In genomic region chr13:62907527-62908162, GRCm38 (mm10) we compare ENCODE assay signal across 11 mouse cellular contexts. TPM values are rescaled to one million over a fixed set of nuclear protein-coding genes. Genes with fewer than 3 reads are reported as not detected.
DNase-seq lines count a peak whose midpoint lies in the region; ATAC-seq and TF ChIP-seq lines count a peak whose summit lies in the region.
"Had no signal": no experiment of that assay in that cellular context is flagged by ENCODE, and none has a peak within 500 bp of the region (broad histone marks: within the 10 kb centered on the region; RNA-seq: fewer than 3 reads in every experiment).

No protein-coding gene starts in this region.

- H3K9me3 ChIP-seq in lung, embryonic 16.5 days (ENCODE audit: control insufficient read depth, low read length), result no peaks in the 10 kb centered on the region
- no peaks in the 10 kb centered on the region for H3K9me3 ChIP-seq in embryonic facial prominence, embryonic 14.5 days (ENCODE audit: control insufficient read depth, low read length)
- H3K9me3 ChIP-seq in heart, embryonic 12.5 days (replicated peaks), result no peaks in the 10 kb centered on the region
- H3K9me3 ChIP-seq: limb, embryonic 15.5 days; megakaryocyte, embryonic 14.5 days had no signal

- no peak overlapping the region for H3K27ac ChIP-seq in lung, embryonic 16.5 days (ENCODE audit: low read length)
- H3K27ac ChIP-seq in embryonic facial prominence, embryonic 14.5 days (replicated peaks; ENCODE audit: low read depth, low read length), result no peak overlapping the region
- no peak overlapping the region for H3K27ac ChIP-seq in heart, embryonic 12.5 days (ENCODE audit: poor library complexity, severe bottlenecking)
- H3K27ac ChIP-seq: limb, embryonic 15.5 days had no signal

- TF ChIP-seq POLR2A in myocyte (IDR thresholded peaks at IDR 0.05; ENCODE audit: insufficient read length, low read depth), result no peak

- H3K9ac ChIP-seq in lung, embryonic 16.5 days (ENCODE audit: low read length), result no peak overlapping the region
- H3K9ac ChIP-seq in embryonic facial prominence, embryonic 14.5 days (ENCODE audit: low read depth, low read length), result no peak overlapping the region
- H3K9ac ChIP-seq in heart, embryonic 12.5 days, result no peak overlapping the region
- H3K9ac ChIP-seq: limb, embryonic 15.5 days had no signal

- peak; percentile 40 for DNase-seq in heart, adult 11 months
- DNase-seq in heart, adult 9 months (ENCODE audit: low spot score in 2 of 2), result no peak
- DNase-seq in lung, postnatal 25 days (ENCODE audit: low spot score), result no peak
- no peak for DNase-seq in embryonic facial prominence, embryonic 14.5 days (ENCODE audit: low spot score)
- no peak for DNase-seq in cerebellum, postnatal 10 days

- no peak overlapping the region for H3K4me2 ChIP-seq in lung, embryonic 16.5 days (ENCODE audit: low read depth, low read length)
- peak overlapping the region; percentile 40 for H3K4me2 ChIP-seq in embryonic facial prominence, embryonic 14.5 days (ENCODE audit: low read depth, low read length)
- H3K4me2 ChIP-seq in myocyte (ENCODE audit: low read depth), result peak overlapping the region; percentile 20
- H3K4me2 ChIP-seq in heart, embryonic 12.5 days, result no peak overlapping the region
- H3K4me2 ChIP-seq: limb, embryonic 15.5 days had no signal

- H3ac ChIP-seq in myocyte (ENCODE audit: control insufficient read depth, insufficient read length), result no peak overlapping the region

- H3K4me3 ChIP-seq in lung, embryonic 16.5 days (ENCODE audit: low read length), result no peak overlapping the region
- H3K4me3 ChIP-seq in embryonic facial prominence, embryonic 14.5 days (ENCODE audit: low read depth, low read length), result peak overlapping the region; percentile 12; the same call in 1 of the 2 replicates
- no peak overlapping the region for H3K4me3 ChIP-seq in myocyte
- H3K4me3 ChIP-seq in heart, embryonic 12.5 days, result no peak overlapping the region
- H3K4me3 ChIP-seq: limb, embryonic 15.5 days; megakaryocyte, embryonic 14.5 days had no signal

- no peaks in the 10 kb centered on the region for H3K36me3 ChIP-seq in lung, embryonic 16.5 days (ENCODE audit: control insufficient read depth, insufficient read depth, low read length)
- H3K36me3 ChIP-seq in embryonic facial prominence, embryonic 14.5 days (ENCODE audit: control insufficient read depth, insufficient read depth, low read length), result no peaks in the 10 kb centered on the region
- H3K36me3 ChIP-seq in myocyte (ENCODE audit: control insufficient read depth, insufficient read depth), result no peaks in the 10 kb centered on the region
- H3K36me3 ChIP-seq in heart, embryonic 12.5 days, result no peaks in the 10 kb centered on the region
- H3K36me3 ChIP-seq: limb, embryonic 15.5 days had no signal

- peaks cover 6% of the 10 kb centered on the region; the same call in 1 of the 2 replicates for H3K4me1 ChIP-seq in lung, embryonic 16.5 days (replicated peaks; ENCODE audit: control insufficient read depth, insufficient read depth, low read length)
- peaks cover 10% of the 10 kb centered on the region for H3K4me1 ChIP-seq in embryonic facial prominence, embryonic 14.5 days (ENCODE audit: control insufficient read depth, insufficient read depth, low read length)
- peaks cover 6% of the 10 kb centered on the region; the same call in 1 of the 2 replicates for H3K4me1 ChIP-seq in heart, embryonic 12.5 days (replicated peaks)
- H3K4me1 ChIP-seq: megakaryocyte, embryonic 14.5 days had no signal

- WGBS in lung, embryonic 16.5 days, result 75% methylated on average over 14 of the region's 14 CpGs
- WGBS in embryonic facial prominence, embryonic 14.5 days, result 35% methylated on average over 14 of the region's 14 CpGs
- 86% methylated on average over 14 of the region's 14 CpGs for WGBS in heart, embryonic 12.5 days

- no peaks in the 10 kb centered on the region for H3K27me3 ChIP-seq in lung, embryonic 16.5 days (ENCODE audit: control insufficient read depth, insufficient read depth, low read depth, low read length)
- no peaks in the 10 kb centered on the region for H3K27me3 ChIP-seq in embryonic facial prominence, embryonic 14.5 days (replicated peaks; ENCODE audit: control insufficient read depth, insufficient read depth, low read length)
- no peaks in the 10 kb centered on the region for H3K27me3 ChIP-seq in myocyte (ENCODE audit: control insufficient read depth, insufficient read depth, insufficient read length)
- H3K27me3 ChIP-seq in heart, embryonic 12.5 days (replicated peaks), result no peaks in the 10 kb centered on the region
- H3K27me3 ChIP-seq: limb, embryonic 15.5 days had no signal

- 0 out of 2 replicates have a peak, but pooled peaks have one; percentile 26 for ATAC-seq in lung, embryonic 16.5 days (ENCODE audit: low read depth)
- ATAC-seq in embryonic facial prominence, embryonic 14.5 days (ENCODE audit: low read depth), result no peak
- ATAC-seq in heart, embryonic 12.5 days (ENCODE audit: insufficient number of reproducible peaks, low FRiP score), result no peak

- H3K79me2 ChIP-seq in myocyte (ENCODE audit: control insufficient read depth, insufficient read depth), result no peaks in the 10 kb centered on the region

TF ChIP-seq in myocyte, 11 proteins besides CTCF, POLR2A, EP300 and RAD21:
- TF ChIP-seq MAX (IDR thresholded peaks at IDR 0.05; ENCODE audit: low read depth), result no peak
- no peak for TF ChIP-seq USF1 (IDR thresholded peaks at IDR 0.05; ENCODE audit: low read depth)
- TF ChIP-seq CEBPB (IDR thresholded peaks at IDR 0.05; ENCODE audit: insufficient read depth, poor library complexity, severe bottlenecking), result no peak
- TF ChIP-seq MYOG (IDR thresholded peaks at IDR 0.05; ENCODE audit: control insufficient read depth in 1 of 3, insufficient read depth in 1 of 3, insufficient read length in 2 of 3, low read depth in 2 of 3), result no peak
- TF ChIP-seq TCF12 (IDR thresholded peaks at IDR 0.05; ENCODE audit: insufficient read depth, poor library complexity, severe bottlenecking), result no peak
- TF ChIP-seq REST (IDR thresholded peaks at IDR 0.05; ENCODE audit: insufficient read depth, insufficient read length), result no peak
- TF ChIP-seq MYOD1 (IDR thresholded peaks at IDR 0.05; ENCODE audit: control insufficient read depth in 1 of 3, insufficient read length in 2 of 3, low read depth in 2 of 3), result no peak
- no peak for TF ChIP-seq POLR2AphosphoS2 (IDR thresholded peaks at IDR 0.05; ENCODE audit: insufficient read length, low read depth)
- no peak for TF ChIP-seq TCF3 (IDR thresholded peaks at IDR 0.05; ENCODE audit: insufficient read length, low read depth)
- TF ChIP-seq E2F4 (IDR thresholded peaks at IDR 0.05; ENCODE audit: insufficient read depth), result no peak
- no peak for TF ChIP-seq SRF (IDR thresholded peaks at IDR 0.05; ENCODE audit: control insufficient read depth, insufficient read length, low read depth)

RNA-seq across cellular contexts. Expression of gene Fbp1, which starts 19.6 kb away (rescaled TPM):
- 2.1 and 3.6 TPM in 2 replicates for polyA plus RNA-seq in lung, embryonic 16.5 days (2015; fragmentation: Nextera tagmentation; extraction: Ambion mirVana)
- polyA plus RNA-seq in embryonic facial prominence, embryonic 14.5 days (2014; fragmentation: Nextera tagmentation; extraction: Ambion mirVana), result 1.2 and 2.0 TPM in 2 replicates
- not detected for polyA plus RNA-seq in myocyte (2012; fragmentation: generic; extraction: Trizol)
- 0.22 TPM in 1 of 2 replicates, not detected in the other for polyA plus RNA-seq in heart, embryonic 12.5 days (2016; fragmentation: Nextera tagmentation; extraction: Ambion mirVana)
- polyA plus RNA-seq: C2C12 had no signal

RNA-seq across cellular contexts. Expression of gene Fbp2, which starts 49.4 kb away (rescaled TPM):
- 0.73 and 1.4 TPM in 2 replicates for polyA plus RNA-seq in lung, embryonic 16.5 days (2015; fragmentation: Nextera tagmentation; extraction: Ambion mirVana)
- 3.1 and 5.4 TPM in 2 replicates for polyA plus RNA-seq in embryonic facial prominence, embryonic 14.5 days (2014; fragmentation: Nextera tagmentation; extraction: Ambion mirVana)
- 0.20 TPM for polyA plus RNA-seq in myocyte (2012; fragmentation: generic; extraction: Trizol)
- 0.20 TPM in 1 of 2 replicates, not detected in the other for polyA plus RNA-seq in heart, embryonic 12.5 days (2016; fragmentation: Nextera tagmentation; extraction: Ambion mirVana)
- polyA plus RNA-seq: C2C12 had no signal

RNA-seq across cellular contexts. Expression of gene 2010111I01Rik, which starts 57.0 kb away (rescaled TPM):
- polyA plus RNA-seq in lung, embryonic 16.5 days (2015; fragmentation: Nextera tagmentation; extraction: Ambion mirVana), result 129 and 133 TPM in 2 replicates
- 144 and 166 TPM in 2 replicates for polyA plus RNA-seq in embryonic facial prominence, embryonic 14.5 days (2014; fragmentation: Nextera tagmentation; extraction: Ambion mirVana)
- 144 TPM for polyA plus RNA-seq in myocyte (2012; fragmentation: generic; extraction: Trizol)
- 53.5 and 53.8 TPM in 2 replicates for polyA plus RNA-seq in heart, embryonic 12.5 days (2016; fragmentation: Nextera tagmentation; extraction: Ambion mirVana)

Comparison
In these comparisons a context has a peak if more than half of its experiments do, and no peak if none do; other contexts are left out.
1. H3K4me2 ChIP-seq: peak in embryonic facial prominence, embryonic 14.5 days (single experiment) and myocyte (single experiment); none in lung, embryonic 16.5 days (single experiment) and heart, embryonic 12.5 days (single experiment).